Mouse (Mus musculus) CH12.LX (cell line): ENCODE results near the gene Mtmr1. TPM values are rescaled to one million over a fixed set of nuclear protein-coding genes. Genes with fewer than 3 reads are reported as not detected.
A peak's percentile ranks its signal among the peaks of the same experiment; 100 is the strongest.
"Not testable (repeated sequence)": the region's sequence is repeated elsewhere in the genome, so short reads cannot be mapped to it uniquely, and the experiment has no call there.

ENCODE experiments used
- DNase-seq: peaks from one replicate; pipeline ENCODE4 v3.0.0-alpha.2; 2013; ENCODE audit errors: extremely low read depth
- H3K27ac ChIP-seq: 2 replicates; pipeline ENCODE4 v1.5.1; 2012; ENCODE audit warnings: low read depth, mild to moderate bottlenecking, control low read depth, moderate library complexity; ENCODE audit not compliant: insufficient read depth
- H3K27me3 ChIP-seq: replicated peaks from 2 replicates; pipeline ENCODE3; 2012; ENCODE audit warnings: inconsistent platforms
- H3K36me3 ChIP-seq, 2 experiments: replicated peaks in 1 of 2; 2 replicates each; pipeline versions ENCODE3 to v1.6.1; 2012; ENCODE audit warnings: inconsistent platforms in 1 of 2, low read length in 1 of 2, mild to moderate bottlenecking in 1 of 2, mixed read lengths in 1 of 2, moderate library complexity in 1 of 2; ENCODE audit not compliant: control insufficient read depth in 1 of 2, insufficient read depth in 1 of 2
- H3K4me1 ChIP-seq, 2 experiments: 2 replicates each; pipeline ENCODE4 v1.6.1; 2012; ENCODE audit warnings: inconsistent platforms in 1 of 2, moderate library complexity in 1 of 2; ENCODE audit not compliant: insufficient read depth in 2 of 2, control insufficient read depth in 1 of 2
- H3K4me2 ChIP-seq: 2 replicates; pipeline ENCODE4 v1.6.1; 2012; ENCODE audit warnings: low read depth, mild to moderate bottlenecking, control low read depth; ENCODE audit not compliant: poor library complexity, insufficient read depth, severe bottlenecking
- H3K4me3 ChIP-seq, 3 experiments: fragments of 150-350 bp in 1 of 3; sonication (generic) in 1 of 3; replicated peaks in 1 of 3; 2 replicates each; pipeline versions ENCODE3 to v1.5.1; 2011 to 2012; ENCODE audit warnings: low read depth in 2 of 3, low read length in 2 of 3, mild to moderate bottlenecking in 2 of 3, moderate library complexity in 2 of 3, control low read depth in 1 of 3, improper control_type of control experiment in 1 of 3, inconsistent platforms in 1 of 3, mixed read lengths in 1 of 3; ENCODE audit not compliant: poor library complexity in 1 of 3
- H3K79me2 ChIP-seq: replicated peaks from 2 replicates; pipeline ENCODE4 v1.6.1; 2012; ENCODE audit warnings: mild to moderate bottlenecking, moderate library complexity; ENCODE audit not compliant: control insufficient read depth, poor library complexity, insufficient read depth, severe bottlenecking; ENCODE audit errors: extremely low read depth
- H3K9ac ChIP-seq: 2 replicates; pipeline ENCODE4 v1.6.1; 2012; ENCODE audit warnings: low read depth, mild to moderate bottlenecking, control low read depth, moderate library complexity; ENCODE audit not compliant: insufficient read depth
- H3K9me3 ChIP-seq: replicated peaks from 2 replicates; pipeline ENCODE3; 2012; ENCODE audit warnings: low read length, inconsistent platforms, mixed read lengths
- BHLHE40 ChIP-seq: IDR thresholded peaks from 2 replicates; pipeline ENCODE4 v1.6.1; 2011; ENCODE audit warnings: mild to moderate bottlenecking, low read depth, low read length, improper control_type of control experiment
- ELF1 ChIP-seq: IDR thresholded peaks from 2 replicates; pipeline ENCODE4 v1.6.1; 2014; ENCODE audit warnings: low read depth, mild to moderate bottlenecking, inconsistent platforms, low read length, improper control_type of control experiment
- EP300 ChIP-seq: IDR thresholded peaks from 2 replicates; pipeline ENCODE4 v1.6.1; 2011; ENCODE audit warnings: low read length, improper control_type of control experiment
- ETS1 ChIP-seq: conservative IDR thresholded peaks from 2 replicates; pipeline ENCODE4 v1.6.1; 2012; ENCODE audit warnings: low read depth, mild to moderate bottlenecking, inconsistent platforms, low read length, improper control_type of control experiment, moderate library complexity
- GABPA ChIP-seq: IDR thresholded peaks from 2 replicates; pipeline ENCODE4 v1.6.1; 2012; ENCODE audit warnings: low read depth, low read length, improper control_type of control experiment, inconsistent platforms; ENCODE audit not compliant: insufficient replicate concordance
- JUND ChIP-seq: conservative IDR thresholded peaks from 2 replicates; pipeline ENCODE4 v1.6.1; 2011; ENCODE audit warnings: low read depth, low read length, improper control_type of control experiment
- KAT2A ChIP-seq: IDR thresholded peaks from 2 replicates; pipeline ENCODE4 v1.6.1; 2012; ENCODE audit warnings: low read length, improper control_type of control experiment, inconsistent platforms; ENCODE audit not compliant: insufficient replicate concordance
- PAX5 ChIP-seq: IDR thresholded peaks from 2 replicates; pipeline ENCODE4 v1.6.1; 2012; ENCODE audit warnings: low read length, inconsistent platforms, mixed read lengths
- POLR2A ChIP-seq: IDR thresholded peaks from 2 replicates; pipeline ENCODE4 v1.6.1; 2011; ENCODE audit warnings: low read depth, mild to moderate bottlenecking, improper control_type of control experiment, low read length
- POLR2AphosphoS2 ChIP-seq: IDR thresholded peaks from 2 replicates; pipeline ENCODE4 v1.6.1; 2011; ENCODE audit warnings: low read depth, low read length, improper control_type of control experiment
- RCOR1 ChIP-seq: conservative IDR thresholded peaks from 2 replicates; pipeline ENCODE4 v1.6.1; 2012; ENCODE audit warnings: low read depth, mild to moderate bottlenecking, inconsistent platforms, low read length, improper control_type of control experiment
- SMC3 ChIP-seq: IDR thresholded peaks from 2 replicates; pipeline ENCODE4 v1.6.1; 2011; ENCODE audit warnings: low read depth, low read length, improper control_type of control experiment
- TCF12 ChIP-seq: IDR thresholded peaks from 2 replicates; pipeline ENCODE4 v1.6.1; 2014; ENCODE audit warnings: low read depth, mild to moderate bottlenecking, inconsistent platforms, low read length, improper control_type of control experiment
- USF1 ChIP-seq: IDR thresholded peaks from 2 replicates; pipeline ENCODE4 v1.6.1; 2014; ENCODE audit warnings: low read depth, mild to moderate bottlenecking, inconsistent platforms, low read length, improper control_type of control experiment
- ZMIZ1 ChIP-seq: IDR thresholded peaks from 2 replicates; pipeline ENCODE4 v1.6.1; 2012; ENCODE audit warnings: low read depth, mild to moderate bottlenecking, inconsistent platforms, low read length, improper control_type of control experiment
- ZNF384 ChIP-seq: IDR thresholded peaks from 2 replicates; pipeline ENCODE4 v1.6.1; 2012; ENCODE audit warnings: low read depth, low read length, improper control_type of control experiment, inconsistent platforms
- dilution Hi-C: fragments of 300-500 bp; cut with MboI; formaldehyde crosslinking; loops from 2 replicates; pipeline ENCODE4 v1.14.3; 2020; ENCODE audit warnings: low sequenced_read_pairs; ENCODE audit not compliant: extremely low pct_unique_long_range_greater_than_20kb, extremely low pct_ligation_motif_present
- in situ Hi-C: fragments of 300-500 bp; cut with MboI; formaldehyde crosslinking; loops from 3 replicates; pipeline ENCODE4 v1.14.3; 2019; ENCODE audit warnings: low sequenced_read_pairs, low pct_ligation_motif_present, low pct_unique_long_range_greater_than_20kb, mixed read lengths
- polyA plus RNA-seq: library from polyadenylated mRNA; unstranded; fragments of >175 nt; gene quantifications from 2 replicates; pipeline ENCODE4 v1.2.1, GENCODE M21; 2012; ENCODE audit warnings: low read depth; ENCODE audit not compliant: insufficient read length
- total RNA-seq, 2 experiments: library from RNA; depleted of rRNA; stranded (reverse); fragments of 300-350 nt in 1 of 2; fragments of >200 nt in 1 of 2; gene quantifications; 2 replicates each; pipeline ENCODE4 v1.2.3; 2012 to 2014

The Mtmr1 gene
- total and polyA plus RNA-seq, 3 experiments: 15.3 to 35.3 (median 17.5) TPM

GRCm38 (mm10) chrX:71355331-71355730 lies 9.2 kb upstream of the Mtmr1 start:
- no peak overlapping the region for H3K27ac ChIP-seq
- in situ Hi-C loops (no loop called here), dilution Hi-C loops (no loop called here)
- H3K27me3 ChIP-seq: no peaks in the 10 kb centered on the region
- H3K9me3 ChIP-seq: no peaks in the 10 kb centered on the region
- DNase-seq: no peak
- no peak overlapping the region for H3K4me3 ChIP-seq
- no peaks in the 10 kb centered on the region for H3K36me3 ChIP-seq
- no peak overlapping the region for H3K4me2 ChIP-seq
- no peak overlapping the region for H3K9ac ChIP-seq
- H3K4me1 ChIP-seq: no peaks in the 10 kb centered on the region
- TF ChIP-seq SMC3 (no peak), KAT2A (no peak), JUND (no peak), USF1 (no peak), ELF1 (no peak), RCOR1 (no peak), GABPA (no peak), ZNF384 (no peak), POLR2A (no peak), POLR2AphosphoS2 (no peak), TCF12 (no peak), BHLHE40 (no peak)
- TF ChIP-seq, all 38 proteins: peak for 0
- no peaks in the 10 kb centered on the region for H3K79me2 ChIP-seq

GRCm38 (mm10) chrX:71361793-71362192 lies 2.8 kb upstream of the Mtmr1 start:
- H3K36me3 ChIP-seq, H3K4me2 ChIP-seq, H3K27ac ChIP-seq, H3K79me2 ChIP-seq, H3K4me3 ChIP-seq, H3K27me3 ChIP-seq, H3K9ac ChIP-seq, DNase-seq, dilution Hi-C loops, H3K4me1 ChIP-seq, H3K9me3 ChIP-seq, in situ Hi-C loops: not testable (repeated sequence)

- peak overlapping the region; percentile 78; the same call in 1 of the 2 replicates for H3K4me2 ChIP-seq
- H3K79me2 ChIP-seq: no peaks in the 10 kb centered on the region; the same call in 1 of the 2 replicates
- dilution Hi-C loops (no loop called here), in situ Hi-C loops (no loop called here)
- no peak for TF ChIP-seq EP300
- no peak for TF ChIP-seq ZMIZ1
- no peak for TF ChIP-seq ETS1
- no peak for TF ChIP-seq POLR2AphosphoS2
- no peak for TF ChIP-seq PAX5
- peaks cover 0 to 2% of the 10 kb centered on the region in 2 experiments for H3K36me3 ChIP-seq
- peaks cover 0 to 17% of the 10 kb centered on the region in 2 experiments; a peak in 1 of 4 replicates for H3K4me1 ChIP-seq
- no peaks in the 10 kb centered on the region for H3K9me3 ChIP-seq
- H3K27me3 ChIP-seq: no peaks in the 10 kb centered on the region
- peak overlapping the region in 2 of 3 experiments; percentile 49 to 72 for H3K4me3 ChIP-seq
- no peak for DNase-seq
- H3K27ac ChIP-seq: no peak overlapping the region
- peak overlapping the region; percentile 56 for H3K9ac ChIP-seq
Observed at GRCm38 (mm10) chrX:71364062-71364461, 498 bp upstream of the Mtmr1 start.
